Mouse (Mus musculus) testis, postnatal 14 days (tissue): ENCODE measurements around the gene Tc2n.
A peak's percentile ranks its signal among the peaks of the same experiment; 100 is the strongest.
"Not testable (repeated sequence)": the region's sequence is repeated elsewhere in the genome, so short reads cannot be mapped to it uniquely, and the experiment has no call there.

Experiments
- DNase-seq: peaks from one replicate; pipeline ENCODE4 v3.0.0; 2021; ENCODE audit warnings: low spot score

Tc2n gene

DNA sequence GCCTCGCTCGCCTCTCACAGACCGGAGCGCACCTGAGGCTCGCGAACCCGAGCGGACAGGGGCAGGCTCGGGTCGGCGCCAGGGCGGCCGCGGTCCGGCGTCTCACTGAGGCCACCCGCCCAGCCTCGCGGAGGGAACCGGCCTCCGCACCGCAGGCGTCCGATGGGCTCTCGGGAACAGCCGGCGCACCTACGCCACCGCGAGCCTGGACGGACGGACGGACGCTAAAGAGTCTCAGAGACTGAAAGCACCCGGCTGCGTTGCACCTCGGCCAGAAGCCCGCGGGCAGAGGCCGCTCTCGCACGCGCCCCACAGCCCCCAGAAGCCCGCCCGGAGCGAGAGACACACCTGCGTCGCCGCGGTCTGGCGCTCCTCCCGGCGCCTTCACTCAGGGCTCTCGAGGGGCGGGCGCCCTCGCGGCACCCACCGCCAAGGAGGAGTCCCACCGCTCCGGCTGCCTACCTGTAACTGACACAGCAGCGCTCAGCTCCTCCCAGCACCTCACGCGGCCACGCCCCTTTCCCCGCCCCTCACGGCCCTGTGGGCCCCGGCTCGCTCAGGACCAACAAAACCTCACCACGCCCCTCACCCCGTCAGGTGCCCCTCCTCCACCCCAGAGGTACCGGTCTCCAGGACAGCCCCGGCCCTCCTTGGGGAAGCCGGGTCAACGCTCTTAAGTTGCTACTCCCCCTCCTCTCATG, at the start of gene Tc2n:
TSS of gene Tc2n (minus strand) at position 470 of the 701 bp plus-strand sequence.
- peak; percentile 97 for DNase-seq

DNA sequence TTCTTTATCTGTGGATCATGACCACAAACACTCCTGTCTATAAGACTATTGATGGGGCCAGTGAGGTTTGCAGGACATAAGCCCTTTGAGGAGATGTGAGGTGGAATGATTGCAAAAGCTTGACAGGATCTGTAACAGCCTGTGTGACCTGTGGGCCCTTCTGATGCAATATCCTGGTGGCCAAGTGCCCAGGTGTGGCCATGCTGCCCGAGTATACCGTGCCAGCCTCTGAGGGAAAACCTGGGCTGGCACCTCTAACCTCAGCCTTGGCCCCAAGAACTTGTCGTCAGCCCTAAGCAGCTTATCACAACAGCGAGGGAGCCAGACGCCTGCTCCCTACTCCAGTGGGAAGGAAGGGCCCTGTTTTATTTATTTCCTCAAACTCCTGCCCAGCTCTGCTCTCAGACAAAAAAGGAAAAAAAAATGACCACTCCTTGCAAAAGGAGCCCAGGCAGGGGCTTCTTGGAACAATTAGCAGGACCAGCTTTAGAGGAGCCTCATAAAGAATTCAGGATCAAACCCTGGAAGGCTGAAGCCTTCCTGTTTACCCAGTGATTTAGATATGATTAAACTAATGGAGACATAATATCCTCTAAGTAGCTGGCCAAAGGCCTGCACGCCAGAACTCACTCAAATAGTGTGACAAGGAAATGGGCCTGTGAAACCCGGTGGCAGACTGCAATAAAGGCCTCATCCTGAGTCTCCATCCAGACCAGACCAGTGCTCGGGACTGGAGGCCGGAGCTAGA, 49.2 kb upstream of the Tc2n start:
- no peak for DNase-seq

DNA sequence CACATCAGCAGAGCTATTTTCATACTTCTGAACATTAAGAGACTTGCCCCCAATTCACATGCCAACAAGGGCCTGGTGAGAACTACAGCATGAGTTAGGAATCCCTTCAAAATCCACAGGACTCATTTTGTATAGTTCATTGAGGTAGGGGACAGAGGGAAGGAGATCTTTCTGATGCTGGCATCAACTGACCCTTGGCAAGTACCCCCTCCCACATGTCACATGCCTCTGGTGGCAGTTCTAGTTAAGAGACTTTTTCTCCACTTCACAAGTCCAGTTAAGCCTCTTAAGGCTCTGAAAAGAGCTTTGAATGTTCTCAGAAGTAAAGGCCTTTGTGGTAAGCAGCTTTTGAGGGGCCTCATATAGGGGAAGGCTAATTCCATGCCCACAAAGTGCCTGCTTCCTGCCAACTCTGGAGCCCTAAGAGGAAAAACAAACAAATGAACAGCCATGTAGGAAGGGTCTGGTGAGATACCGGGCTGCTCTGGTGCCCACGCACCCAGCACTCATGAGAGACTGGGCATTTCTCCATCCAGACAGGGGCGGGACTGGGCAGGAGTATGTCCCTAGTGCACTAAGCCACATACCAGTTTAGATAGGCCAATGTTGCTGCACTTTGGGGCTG, 48.0 kb upstream of the Tc2n start:
- DNase-seq = no peak

DNA sequence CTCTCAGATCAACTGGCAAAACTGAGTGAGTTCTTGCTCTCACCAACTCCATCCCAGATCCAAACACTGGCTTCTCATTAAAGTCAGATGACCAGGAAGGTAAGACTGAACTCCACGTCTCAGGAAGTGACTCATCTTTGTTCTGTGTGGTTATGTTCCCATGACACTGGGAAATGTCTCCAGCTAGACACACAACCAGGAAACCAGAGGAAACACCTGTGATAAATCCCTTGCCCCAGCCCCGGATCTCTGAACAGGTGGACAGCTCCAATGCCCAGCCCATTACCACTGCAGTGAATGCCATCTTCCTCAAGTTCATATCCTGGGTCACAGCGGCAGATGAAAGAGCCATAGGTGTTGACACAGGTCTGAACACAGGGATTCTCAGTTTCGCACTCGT, 46.5 kb upstream of the Tc2n start:
- DNase-seq = no peak

DNA sequence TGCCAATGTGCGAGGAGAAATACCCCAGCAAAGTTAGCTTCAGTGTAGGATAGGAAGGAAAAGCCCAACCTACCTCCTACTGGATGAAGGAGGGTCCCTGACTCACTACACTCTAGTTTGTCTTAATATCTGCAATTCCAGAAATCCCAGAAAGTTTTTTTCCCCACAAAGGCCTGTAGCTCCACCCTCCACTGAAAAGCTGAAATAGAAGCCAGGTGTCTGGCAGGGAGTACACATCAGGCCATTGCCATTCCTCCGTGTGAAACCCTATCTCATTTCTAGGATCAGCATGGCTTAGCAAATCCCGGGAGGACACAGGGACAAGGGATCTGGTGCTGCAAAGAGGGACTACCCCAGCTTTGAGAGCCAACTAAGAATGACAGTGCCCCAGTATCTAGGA, 44.7 kb upstream of the Tc2n start:
- DNase-seq = no peak

DNA sequence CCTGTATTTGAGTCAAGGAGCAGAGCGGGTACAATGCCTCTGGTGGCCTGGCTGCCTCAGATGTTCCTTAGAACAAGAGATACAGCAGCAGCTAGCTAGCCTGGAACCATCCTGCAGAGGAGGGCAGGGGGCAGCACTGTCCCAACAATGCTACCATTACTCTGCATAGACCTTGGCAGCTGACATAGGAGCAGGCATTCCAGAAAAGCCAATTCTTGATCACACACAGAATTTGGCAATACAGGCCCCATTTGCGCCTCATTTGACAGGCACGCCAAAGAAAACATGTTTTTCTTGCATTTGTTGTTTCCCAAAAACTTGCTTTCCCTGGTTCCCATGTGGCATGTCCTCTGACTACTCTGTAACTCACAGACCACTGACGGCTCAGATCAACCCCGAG, 43.7 kb upstream of the Tc2n start:
- DNase-seq = no peak

DNA sequence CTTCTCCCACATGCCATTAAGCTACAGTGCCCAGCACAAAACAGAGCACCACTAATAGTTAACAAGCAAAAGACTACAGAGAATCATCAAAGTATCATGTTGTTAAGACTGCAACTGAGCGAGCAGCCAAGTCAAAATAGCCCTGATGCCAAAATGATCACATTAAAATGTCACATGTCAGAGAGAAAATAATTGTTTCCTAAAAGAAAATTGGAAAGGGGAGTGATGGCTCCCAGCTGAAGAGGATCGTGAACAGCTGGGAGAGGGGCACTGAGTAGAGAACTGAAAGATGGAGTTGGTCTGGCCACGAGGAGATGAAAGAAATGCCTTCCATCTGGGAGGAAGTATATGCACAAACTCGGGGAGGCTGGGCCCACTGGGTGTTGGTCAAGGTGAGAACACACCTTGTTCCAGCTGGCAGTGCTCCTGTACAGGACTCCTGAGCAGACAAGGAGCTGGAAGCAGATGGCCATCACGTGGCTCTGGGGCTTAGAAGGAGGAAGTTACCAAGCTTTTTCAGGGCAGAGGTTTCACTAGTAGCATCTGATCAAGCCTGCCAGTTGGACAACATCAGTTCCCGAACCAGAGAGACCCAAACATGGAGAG, 41.2 kb upstream of the Tc2n start:
- no peak for DNase-seq

DNA sequence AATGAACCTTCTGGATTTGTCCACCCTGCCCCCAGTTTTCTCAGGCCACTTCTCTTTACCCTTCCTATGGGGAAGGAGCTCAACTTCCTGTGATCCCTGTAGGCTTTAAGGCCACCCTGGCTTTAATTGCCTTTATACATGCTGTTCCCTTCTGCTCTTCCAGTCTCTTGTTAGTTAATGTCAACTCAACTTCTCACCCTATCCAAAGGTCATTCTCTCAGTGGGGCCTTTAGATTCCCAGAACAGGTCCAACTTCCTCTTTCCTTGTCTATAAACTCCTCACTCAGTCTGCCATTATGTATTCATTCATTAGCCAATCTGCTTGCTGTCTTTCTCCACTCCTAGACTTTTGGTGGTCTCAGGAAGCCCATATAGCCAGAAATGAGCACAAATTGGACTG, 40.4 kb upstream of the Tc2n start:
- DNase-seq = no peak

DNA sequence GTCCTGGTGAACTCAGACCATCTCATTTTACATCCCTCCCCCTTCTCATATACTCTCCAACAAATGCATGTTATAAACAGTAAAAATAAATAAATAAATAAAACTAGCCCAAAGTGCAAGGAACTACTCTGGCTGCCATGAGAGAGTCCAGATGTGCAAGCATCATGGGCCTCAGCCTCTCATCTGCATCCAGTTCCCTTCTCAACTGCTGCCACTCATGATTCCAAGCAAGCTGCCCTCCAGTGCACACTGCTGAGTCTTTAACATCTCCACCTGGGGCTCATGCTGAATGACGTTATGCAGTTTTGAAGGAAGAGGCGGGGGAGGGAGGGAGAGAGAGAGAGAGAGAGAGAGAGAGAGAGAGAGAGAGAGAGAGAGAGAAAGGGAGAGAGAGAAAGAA, 24.1 kb upstream of the Tc2n start:
- no peak for DNase-seq

DNA sequence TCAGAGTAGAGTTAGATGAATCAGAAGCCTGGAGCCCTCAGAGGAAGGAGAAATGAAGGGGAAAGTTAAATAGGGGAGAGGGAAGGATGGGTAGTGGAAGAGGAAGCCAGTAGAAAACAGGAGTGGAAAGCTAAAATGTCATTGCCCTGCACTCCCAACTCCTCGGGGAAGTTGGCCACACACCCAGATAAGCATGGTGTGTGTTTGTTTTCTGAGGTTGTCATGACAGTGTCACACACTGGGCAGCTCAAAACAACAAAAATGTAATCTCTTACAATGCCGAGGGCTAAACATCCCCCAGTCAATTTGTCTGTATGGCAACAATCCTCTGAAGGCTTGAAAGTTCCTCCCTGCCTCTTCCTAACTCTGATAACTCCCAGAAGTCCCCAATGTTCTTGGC, 22.2 kb upstream of the Tc2n start:
- DNase-seq = no peak

DNA sequence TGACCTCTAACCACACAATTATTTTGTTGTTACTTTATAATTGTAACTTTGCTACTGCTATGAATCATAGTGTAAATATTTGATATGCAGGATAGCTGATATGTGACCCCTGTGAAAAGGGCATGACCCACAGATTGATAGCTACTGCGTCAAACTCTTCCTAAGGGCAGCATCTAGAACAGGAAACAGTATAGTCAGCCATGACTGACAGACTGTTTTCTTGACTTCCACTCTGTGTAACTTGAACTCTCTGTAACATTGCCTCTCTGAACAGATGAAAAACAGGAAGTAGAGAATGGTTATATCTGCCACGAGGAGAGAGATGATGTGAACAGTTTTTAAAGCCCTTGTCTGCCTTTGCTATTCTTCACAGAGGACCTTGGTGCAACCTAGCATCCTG, 21.7 kb upstream of the Tc2n start:
- DNase-seq = no peak

DNA sequence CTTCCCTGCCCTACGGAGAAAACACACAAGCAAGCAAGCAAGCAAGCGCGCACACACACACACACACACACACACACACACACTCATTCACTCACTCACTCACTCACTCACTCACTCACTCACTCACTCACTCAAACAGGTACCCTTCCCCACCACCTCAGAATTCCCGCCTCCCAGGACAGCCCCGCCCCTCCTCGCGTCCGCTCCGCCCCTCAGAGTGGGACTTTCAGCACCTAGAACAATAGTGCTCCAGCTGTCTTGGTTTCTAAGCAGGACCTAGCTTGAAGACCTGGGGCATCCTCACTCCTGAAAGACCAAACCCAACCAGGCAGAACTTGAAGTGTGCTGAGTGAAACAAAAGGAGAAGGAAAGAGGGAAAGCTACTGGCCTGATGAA, 430 bp upstream of the Tc2n start:
- peak; percentile 76 for DNase-seq

DNA sequence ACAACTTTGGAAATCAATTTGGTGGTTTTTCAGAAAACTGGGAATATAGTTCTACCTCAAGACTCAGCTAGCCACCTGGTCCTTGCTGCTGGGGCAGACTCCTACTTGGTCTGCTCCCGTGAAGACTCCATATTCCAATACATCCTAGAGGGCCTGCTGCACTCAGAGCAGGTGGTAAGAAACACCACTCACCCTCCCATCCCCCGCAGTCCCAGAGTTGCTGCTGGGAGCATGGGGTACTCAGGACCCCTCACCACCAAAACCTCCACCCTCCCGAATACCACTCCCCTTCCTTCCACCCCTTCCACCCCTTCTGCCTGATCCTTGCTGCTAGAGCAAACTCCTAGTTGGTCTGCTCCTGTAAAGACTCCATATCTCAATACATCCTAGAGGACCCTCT, 19.1 kb downstream of the Tc2n start:
- DNase-seq = no peak

DNA sequence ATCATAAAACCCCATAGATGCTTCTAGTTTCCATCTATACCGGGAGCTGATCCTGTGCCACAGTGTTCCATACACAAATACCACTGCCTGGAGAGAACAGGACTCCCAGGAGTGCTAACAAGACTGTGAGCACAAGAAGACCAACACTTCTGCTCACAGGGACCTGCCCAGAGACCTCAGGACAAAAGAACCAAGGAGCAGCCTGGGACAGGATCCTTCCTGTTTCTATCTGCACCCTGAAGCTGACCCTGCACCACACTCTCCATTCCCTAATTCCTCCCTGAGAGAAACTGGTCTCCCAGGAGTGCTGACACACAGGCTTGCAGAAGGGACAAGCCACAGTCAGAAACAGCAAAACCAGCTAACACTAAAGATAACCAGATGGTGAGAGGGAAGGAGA, 21.8 kb downstream of the Tc2n start:
- DNase-seq = no peak

DNA sequence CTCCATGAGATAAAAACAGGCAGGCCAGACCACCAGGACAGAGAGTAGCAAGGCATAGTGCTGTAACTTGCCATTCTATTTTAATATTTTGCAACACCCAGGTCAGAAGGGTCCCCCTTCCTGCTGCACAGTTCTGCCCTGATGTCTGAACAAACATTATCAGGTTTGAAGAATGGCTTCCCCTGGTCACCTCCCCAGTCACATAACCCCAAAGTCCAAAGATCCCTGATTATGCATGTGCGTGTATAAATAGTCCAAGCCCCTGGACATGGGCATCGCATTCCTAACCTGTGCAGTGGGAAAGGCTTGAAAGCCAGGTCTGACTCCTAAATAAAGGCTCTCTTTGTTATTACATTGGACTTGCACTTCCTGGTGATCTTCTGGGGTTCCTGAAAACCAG, 37.8 kb downstream of the Tc2n start:
- no peak for DNase-seq

DNA sequence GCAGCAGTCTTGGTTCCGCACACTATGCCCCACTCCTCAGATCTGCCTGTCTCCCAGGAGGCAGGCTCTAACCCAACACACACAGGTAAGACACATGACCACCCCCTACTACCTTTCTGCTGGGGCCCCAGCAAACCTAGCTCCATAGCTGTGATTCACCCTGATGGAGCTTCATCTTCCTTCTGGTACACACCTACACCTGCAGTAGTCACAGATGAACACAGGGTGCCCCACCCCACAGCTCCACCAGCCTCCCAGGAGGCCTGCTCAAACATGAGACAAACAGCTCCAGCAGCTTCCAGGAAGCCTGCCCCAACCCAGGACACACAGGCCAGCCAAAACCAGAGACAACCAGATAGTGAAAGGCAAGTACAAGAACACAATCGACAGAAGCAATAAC, 50.8 kb downstream of the Tc2n start:
- DNase-seq = no peak

DNA sequence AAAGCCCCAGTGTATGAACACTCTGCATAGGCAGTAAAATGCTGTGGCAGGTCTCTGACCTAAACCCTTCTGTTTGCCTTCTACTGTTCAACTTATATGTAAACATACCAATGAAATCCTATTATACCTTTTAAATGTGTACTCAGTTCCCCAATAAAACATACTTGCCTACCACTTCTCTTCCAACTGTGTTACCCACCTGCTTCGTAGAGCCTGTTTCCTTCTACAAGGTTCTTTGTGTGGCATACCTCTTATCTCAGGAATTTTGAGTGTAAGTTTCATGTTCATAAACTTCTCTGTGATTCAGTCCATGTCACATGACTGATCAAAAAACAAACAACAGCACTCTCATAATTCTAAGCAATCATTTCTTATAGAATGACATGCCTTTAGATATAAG, 85.2 kb downstream of the Tc2n start:
- DNase-seq = no peak

DNA sequence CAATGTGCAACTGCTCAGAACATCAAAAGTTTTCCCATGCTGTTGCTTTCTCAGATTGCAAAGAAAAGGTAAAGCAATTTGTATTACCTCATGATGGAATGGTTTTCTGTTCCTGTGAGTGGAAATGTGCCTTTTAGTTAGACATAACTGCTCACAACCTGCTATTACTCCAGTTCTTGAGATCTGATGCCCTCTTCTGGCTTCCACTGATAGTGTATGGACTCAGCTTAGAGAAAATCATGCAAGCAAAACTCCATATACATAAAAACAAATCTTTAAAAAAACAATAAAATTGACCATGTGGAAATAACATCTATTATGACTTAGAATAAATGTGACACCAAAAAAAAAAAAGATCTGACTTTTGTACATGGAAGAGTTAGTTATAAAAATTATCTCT, 111.7 kb downstream of the Tc2n start:
- not testable (repeated sequence) for DNase-seq
